Mouse (Mus musculus): ENCODE measurements around the gene Stat5a. TPM values are rescaled to one million over a fixed set of nuclear protein-coding genes. Genes with fewer than 3 reads are reported as not detected.

The Stat5a gene
- total and polyA plus RNA-seq, 2 experiments from 2014 or later: 4.0 to 5.1 TPM

DNA sequence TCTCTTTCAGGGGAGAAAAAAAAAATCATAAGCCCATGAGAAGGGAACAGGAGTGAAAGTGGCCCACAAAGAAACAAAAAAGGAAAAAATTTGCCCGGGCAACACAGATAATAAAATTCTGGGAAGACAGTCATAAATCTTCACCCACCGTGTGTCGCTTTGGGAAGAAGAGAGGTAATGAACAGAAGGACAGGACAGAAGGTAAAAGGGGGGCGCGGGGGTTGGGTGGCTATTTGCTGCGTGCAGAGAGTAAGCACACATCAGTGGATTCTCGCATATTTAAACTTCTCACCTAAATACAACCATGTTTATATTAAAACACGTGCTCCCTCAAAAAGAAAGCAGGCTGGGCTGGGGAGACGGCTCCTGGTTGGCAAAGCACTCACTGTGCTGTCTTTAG, 41.8 kb upstream of the Stat5a start:
- H3K27ac ChIP-seq (ENCODE audit: low read depth, low read length): no peak overlapping the region
- no peak overlapping the region for H3K9ac ChIP-seq (replicated peaks; ENCODE audit: low read length, poor library complexity, severe bottlenecking)
- no peak overlapping the region for H3K4me2 ChIP-seq (ENCODE audit: low read depth, low read length, poor library complexity, severe bottlenecking)
- 84% methylated on average over 9 of the region's 9 CpGs for WGBS
- H3K4me1 ChIP-seq (ENCODE audit: insufficient read depth, low read length): no peaks in the 10 kb centered on the region
- no peaks in the 10 kb centered on the region for H3K27me3 ChIP-seq (ENCODE audit: insufficient read depth, low read length)
- H3K9me3 ChIP-seq (ENCODE audit: low read length): no peaks in the 10 kb centered on the region
- no peaks in the 10 kb centered on the region for H3K36me3 ChIP-seq (ENCODE audit: insufficient read depth, low read length)
- TF ChIP-seq CTCF (IDR thresholded peaks at IDR 0.05): no peak
- no peak for DNase-seq (ENCODE audit: low spot score)
- no peak overlapping the region for H3K4me3 ChIP-seq (ENCODE audit: low read depth, low read length)
- no peak for ATAC-seq (ENCODE audit: low FRiP score)

DNA sequence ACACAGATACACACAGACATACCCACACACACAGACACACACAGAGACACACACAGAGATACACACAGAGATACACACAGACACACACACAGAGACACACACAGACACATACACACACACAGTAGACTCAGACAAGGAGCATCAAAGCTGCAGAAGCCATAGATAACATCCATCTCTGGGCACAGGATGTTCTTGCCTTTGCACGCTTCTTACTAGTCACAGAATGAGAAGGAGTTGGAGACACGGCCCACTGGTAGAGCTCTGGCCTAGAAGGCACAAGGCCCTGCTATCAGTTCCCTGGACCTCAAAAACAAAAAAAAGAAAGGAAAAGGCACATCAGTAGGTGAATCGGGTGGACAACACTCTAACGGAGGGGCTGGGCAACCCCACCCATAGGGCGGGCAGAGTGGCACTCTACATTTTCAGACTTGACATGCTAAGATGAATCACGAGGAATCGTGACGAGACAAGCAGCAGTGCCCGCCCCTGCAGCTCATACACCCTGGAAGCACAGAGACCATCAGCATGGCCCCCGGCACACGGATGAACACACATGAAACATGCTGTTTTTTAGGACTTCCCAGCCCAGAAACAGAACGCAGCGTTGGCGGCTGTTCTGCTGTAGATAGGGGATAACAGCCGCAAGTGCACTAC, 40.7 kb upstream of the Stat5a start:
- H3K4me1 ChIP-seq (ENCODE audit: insufficient read depth, low read length): no peaks in the 10 kb centered on the region
- H3K27me3 ChIP-seq (ENCODE audit: insufficient read depth, low read length): no peaks in the 10 kb centered on the region
- DNase-seq (ENCODE audit: low spot score): no peak
- no peaks in the 10 kb centered on the region for H3K9me3 ChIP-seq (ENCODE audit: low read length)
- no peak overlapping the region for H3K27ac ChIP-seq (ENCODE audit: low read depth, low read length)
- H3K36me3 ChIP-seq (ENCODE audit: insufficient read depth, low read length): no peaks in the 10 kb centered on the region
- ATAC-seq (ENCODE audit: low FRiP score): no peak
- TF ChIP-seq CTCF (IDR thresholded peaks at IDR 0.05): no peak
- 92% methylated on average over 15 of the region's 15 CpGs for WGBS
- H3K4me2 ChIP-seq (ENCODE audit: low read depth, low read length, poor library complexity, severe bottlenecking): no peak overlapping the region
- no peak overlapping the region for H3K9ac ChIP-seq (replicated peaks; ENCODE audit: low read length, poor library complexity, severe bottlenecking)
- H3K4me3 ChIP-seq (ENCODE audit: low read depth, low read length): no peak overlapping the region

DNA sequence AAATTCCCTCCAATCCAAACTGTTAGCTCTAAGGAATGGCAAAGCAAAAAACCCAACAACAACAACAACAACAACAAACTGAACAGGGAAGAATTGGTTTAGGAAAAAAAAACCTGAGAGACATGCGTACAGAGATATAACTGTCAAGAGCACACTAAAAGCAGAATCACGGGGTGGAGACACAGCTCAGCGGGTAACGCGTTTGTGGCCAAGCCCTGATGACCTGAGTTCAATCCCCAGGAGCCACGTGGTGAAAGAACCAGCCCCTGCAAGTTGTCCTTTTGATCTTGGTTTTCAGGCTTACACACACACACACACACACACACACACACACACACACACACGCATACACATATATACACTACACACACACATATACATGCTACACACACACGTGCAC, 40.1 kb upstream of the Stat5a start:
- 85% methylated on average over 8 of the region's 8 CpGs for WGBS
- ATAC-seq (ENCODE audit: low FRiP score): no peak
- no peaks in the 10 kb centered on the region for H3K9me3 ChIP-seq (ENCODE audit: low read length)
- H3K27me3 ChIP-seq (ENCODE audit: insufficient read depth, low read length): no peaks in the 10 kb centered on the region
- H3K9ac ChIP-seq (replicated peaks; ENCODE audit: low read length, poor library complexity, severe bottlenecking): no peak overlapping the region
- no peaks in the 10 kb centered on the region for H3K36me3 ChIP-seq (ENCODE audit: insufficient read depth, low read length)
- no peak for TF ChIP-seq CTCF (IDR thresholded peaks at IDR 0.05)
- no peak overlapping the region for H3K4me3 ChIP-seq (ENCODE audit: low read depth, low read length)
- H3K4me2 ChIP-seq (ENCODE audit: low read depth, low read length, poor library complexity, severe bottlenecking): no peak overlapping the region
- H3K27ac ChIP-seq (ENCODE audit: low read depth, low read length): no peak overlapping the region
- no peak for DNase-seq (ENCODE audit: low spot score)
- H3K4me1 ChIP-seq (ENCODE audit: insufficient read depth, low read length): no peaks in the 10 kb centered on the region

DNA sequence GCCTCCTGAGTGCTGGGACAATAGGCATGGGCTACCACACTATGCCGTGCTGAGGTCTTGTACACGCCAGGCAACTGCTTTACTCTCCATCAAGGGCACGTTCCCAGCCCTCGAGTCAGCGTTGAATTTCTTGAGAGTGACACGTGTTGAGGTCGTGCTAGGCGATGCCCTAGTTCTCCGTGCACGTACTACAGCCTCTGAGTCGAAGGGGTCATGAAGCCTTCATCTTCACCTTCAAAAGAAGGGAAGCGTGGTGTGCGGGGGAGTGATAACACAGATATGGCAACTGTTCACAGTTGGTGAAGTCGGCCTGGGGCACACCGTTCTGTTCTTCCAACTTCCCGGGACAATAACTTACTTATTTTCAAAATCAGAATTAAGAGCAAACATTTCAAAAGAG, 39.5 kb upstream of the Stat5a start:
- no peak overlapping the region for H3K4me3 ChIP-seq (ENCODE audit: low read depth, low read length)
- H3K27ac ChIP-seq (ENCODE audit: low read depth, low read length): no peak overlapping the region
- TF ChIP-seq CTCF (IDR thresholded peaks at IDR 0.05): no peak
- no peaks in the 10 kb centered on the region for H3K4me1 ChIP-seq (ENCODE audit: insufficient read depth, low read length)
- no peak overlapping the region for H3K4me2 ChIP-seq (ENCODE audit: low read depth, low read length, poor library complexity, severe bottlenecking)
- no peaks in the 10 kb centered on the region for H3K27me3 ChIP-seq (ENCODE audit: insufficient read depth, low read length)
- DNase-seq (ENCODE audit: low spot score): no peak
- H3K9ac ChIP-seq (replicated peaks; ENCODE audit: low read length, poor library complexity, severe bottlenecking): no peak overlapping the region
- no peaks in the 10 kb centered on the region for H3K9me3 ChIP-seq (ENCODE audit: low read length)
- ATAC-seq (ENCODE audit: low FRiP score): no peak
- H3K36me3 ChIP-seq (ENCODE audit: insufficient read depth, low read length): no peaks in the 10 kb centered on the region
- 91% methylated on average over 16 of the region's 16 CpGs for WGBS

DNA sequence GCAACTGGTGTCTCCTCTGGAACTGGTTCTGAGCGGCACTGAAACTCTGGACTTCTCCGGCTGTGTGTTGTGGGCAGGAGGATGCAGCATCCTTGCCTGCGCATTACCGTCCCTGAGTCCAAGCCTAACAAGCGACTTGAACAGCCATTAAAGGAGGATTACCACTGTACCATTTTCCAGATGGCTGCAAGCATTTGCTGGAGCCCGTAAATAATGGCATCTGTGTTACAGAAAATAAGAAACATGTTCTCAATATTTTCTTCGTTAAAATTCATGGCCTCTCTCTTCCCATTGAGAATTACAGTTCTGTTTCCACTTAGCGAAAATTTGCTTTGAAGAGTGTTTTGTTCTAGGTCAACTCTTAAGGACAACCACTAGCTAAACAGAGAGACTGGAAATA, 39.1 kb upstream of the Stat5a start:
- no peak overlapping the region for H3K4me3 ChIP-seq (ENCODE audit: low read depth, low read length)
- H3K9me3 ChIP-seq (ENCODE audit: low read length): no peaks in the 10 kb centered on the region
- WGBS: 84% methylated on average over 8 of the region's 8 CpGs
- no peak overlapping the region for H3K9ac ChIP-seq (replicated peaks; ENCODE audit: low read length, poor library complexity, severe bottlenecking)
- H3K27me3 ChIP-seq (ENCODE audit: insufficient read depth, low read length): no peaks in the 10 kb centered on the region
- H3K27ac ChIP-seq (ENCODE audit: low read depth, low read length): no peak overlapping the region
- ATAC-seq (ENCODE audit: low FRiP score) (no peak), DNase-seq (ENCODE audit: low spot score) (no peak)
- no peaks in the 10 kb centered on the region for H3K36me3 ChIP-seq (ENCODE audit: insufficient read depth, low read length)
- H3K4me1 ChIP-seq (ENCODE audit: insufficient read depth, low read length): no peaks in the 10 kb centered on the region
- H3K4me2 ChIP-seq (ENCODE audit: low read depth, low read length, poor library complexity, severe bottlenecking): no peak overlapping the region
- no peak for TF ChIP-seq CTCF (IDR thresholded peaks at IDR 0.05)

DNA sequence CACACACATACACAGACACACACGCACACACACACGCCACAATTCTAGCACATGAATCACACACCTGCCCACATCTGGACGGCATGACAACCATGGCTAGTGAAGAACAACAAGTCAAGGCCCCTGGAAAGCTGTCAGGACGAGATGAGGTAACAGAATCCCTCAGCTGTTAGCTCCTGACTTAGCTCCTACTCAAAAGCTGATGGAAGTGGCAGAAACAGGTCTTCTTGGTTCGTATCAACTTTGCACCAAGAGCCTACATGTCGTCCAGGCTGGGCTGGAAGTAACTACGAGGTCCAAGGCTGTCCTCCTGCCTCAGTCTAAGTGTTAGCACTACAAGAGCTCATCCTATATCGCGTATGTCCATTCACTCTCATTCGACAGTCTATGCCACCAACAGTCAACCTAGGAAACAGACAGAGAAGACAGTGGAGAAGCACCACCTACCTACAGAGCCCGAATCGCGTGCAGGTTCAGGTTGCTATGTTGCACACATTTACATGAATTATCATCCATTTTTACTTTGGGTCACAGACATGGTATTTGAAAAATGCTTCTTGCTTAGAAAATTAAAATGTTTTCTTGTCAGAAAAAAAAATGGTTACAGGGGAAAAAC, 37.4 kb upstream of the Stat5a start:
- Histone ChIP-seq H3K4me1 (ENCODE audit: insufficient read depth, low read length) (no peaks in the 10 kb centered on the region), H3K36me3 (ENCODE audit: insufficient read depth, low read length) (no peaks in the 10 kb centered on the region), H3K4me3 (ENCODE audit: low read depth, low read length) (no peak overlapping the region), H3K27ac (ENCODE audit: low read depth, low read length) (no peak overlapping the region), H3K4me2 (ENCODE audit: low read depth, low read length, poor library complexity, severe bottlenecking) (no peak overlapping the region), H3K9ac (replicated peaks; ENCODE audit: low read length, poor library complexity, severe bottlenecking) (no peak overlapping the region), H3K27me3 (ENCODE audit: insufficient read depth, low read length) (no peaks in the 10 kb centered on the region), H3K9me3 (ENCODE audit: low read length) (no peaks in the 10 kb centered on the region)
- WGBS: 88% methylated on average over 13 of the region's 13 CpGs
- ATAC-seq (ENCODE audit: low FRiP score) (no peak), DNase-seq (ENCODE audit: low spot score) (no peak)
- TF ChIP-seq CTCF (IDR thresholded peaks at IDR 0.05): no peak
